Mouse (Mus musculus): ENCODE results near the gene Rad9a. TPM values are rescaled to one million over a fixed set of nuclear protein-coding genes. Genes with fewer than 3 reads are reported as not detected.

The Rad9a gene
- polyA plus RNA-seq, 2 experiments from 2014 or later, result 37.7 to 40.3 TPM

- peak; percentile 88 for ATAC-seq
Observed at GRCm38 (mm10) chr19:4162646-4163542, 38.6 kb downstream of the Rad9a start, which contains the start of gene Rps6kb2. Gene Rps6kb2, minus strand, starts transcription at chr19:4163354.

GRCm38 (mm10) chr19:4159049-4159448 is 42.4 kb downstream of the Rad9a start:
- no peak for ATAC-seq

- ATAC-seq, result no peak
Observed at GRCm38 (mm10) chr19:4156771-4157170, 44.7 kb downstream of the Rad9a start.

- ATAC-seq, result no peak
Observed at GRCm38 (mm10) chr19:4156073-4156579, 45.3 kb downstream of the Rad9a start.

- ATAC-seq, result peak; percentile 33
Observed at GRCm38 (mm10) chr19:4155223-4156072, 46.0 kb downstream of the Rad9a start.

GRCm38 (mm10) chr19:4154437-4155222 is 46.8 kb downstream of the Rad9a start:
- ATAC-seq, result peak; percentile 78

GRCm38 (mm10) chr19:4153232-4153654 is 48.2 kb downstream of the Rad9a start, which contains the start of gene Ptprcap:
Gene Ptprcap, plus strand, starts transcription at chr19:4153604.
- no peak for ATAC-seq

GRCm38 (mm10) chr19:4152445-4153231 is 48.8 kb downstream of the Rad9a start:
- ATAC-seq, result no peak

- no peak for ATAC-seq
Observed at GRCm38 (mm10) chr19:4151898-4152297, 49.6 kb downstream of the Rad9a start.

GRCm38 (mm10) chr19:4151488-4151860 is 50.0 kb downstream of the Rad9a start:
- ATAC-seq, result no peak

- ATAC-seq, result no peak
Observed at GRCm38 (mm10) chr19:4150567-4151487, 50.6 kb downstream of the Rad9a start.

- no peak for ATAC-seq
Observed at GRCm38 (mm10) chr19:4149764-4150461, 51.5 kb downstream of the Rad9a start.

- no peak for ATAC-seq
Observed at GRCm38 (mm10) chr19:4149283-4149682, 52.2 kb downstream of the Rad9a start.

- no peak for ATAC-seq
Observed at GRCm38 (mm10) chr19:4148819-4149218, 52.6 kb downstream of the Rad9a start.

- ATAC-seq, result peak; percentile 98
Observed at GRCm38 (mm10) chr19:4148491-4148806, 53.0 kb downstream of the Rad9a start, which contains the start of gene Coro1b. Gene Coro1b, plus strand, starts transcription at chr19:4148619.

GRCm38 (mm10) chr19:4147782-4148490 is 53.5 kb downstream of the Rad9a start:
- peak; percentile 13 for ATAC-seq

GRCm38 (mm10) chr19:4147022-4147405 is 54.4 kb downstream of the Rad9a start:
- ATAC-seq, result no peak

GRCm38 (mm10) chr19:4146366-4147021 is 55.0 kb downstream of the Rad9a start:
- ATAC-seq, result no peak
